Mouse (Mus musculus): ENCODE data around the gene Maco1. TPM values are rescaled to one million over a fixed set of nuclear protein-coding genes. Genes with fewer than 3 reads are reported as not detected.

The Maco1 gene
- polyA plus RNA-seq, 1 experiment from 2014 or later: 21.7 TPM

DNA sequence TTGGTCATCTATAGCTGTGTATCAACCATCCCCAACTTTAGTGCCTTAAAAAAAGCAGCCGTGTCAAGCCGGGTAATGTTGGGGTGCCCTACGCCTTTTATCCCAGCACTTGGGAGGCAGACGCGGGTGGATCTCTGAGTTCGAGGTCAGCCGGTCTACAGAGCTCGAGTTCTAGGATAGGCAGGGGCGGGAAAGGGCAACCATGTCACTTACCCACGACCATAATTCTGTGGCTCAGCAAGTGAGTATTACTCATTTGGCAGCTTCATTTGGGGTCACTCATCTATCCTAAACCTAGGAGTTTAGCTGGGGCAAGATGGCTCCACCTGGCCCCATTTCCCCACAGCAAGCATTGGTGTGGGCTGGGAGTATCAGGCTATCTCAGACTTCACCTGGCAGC is 14.9 kb upstream of the Maco1 start:
- Histone ChIP-seq H3K79me2 (ENCODE audit: inconsistent target) (no peaks in the 10 kb centered on the region), H3K4me3 (ENCODE audit: inconsistent target) (no peak overlapping the region), H3K36me3 (ENCODE audit: inconsistent target) (no peaks in the 10 kb centered on the region), H3K27ac (no peak overlapping the region)
- 90% methylated on average over 10 of the region's 10 CpGs for whole genome bisulfite sequencing (ENCODE audit: missing documents)

DNA sequence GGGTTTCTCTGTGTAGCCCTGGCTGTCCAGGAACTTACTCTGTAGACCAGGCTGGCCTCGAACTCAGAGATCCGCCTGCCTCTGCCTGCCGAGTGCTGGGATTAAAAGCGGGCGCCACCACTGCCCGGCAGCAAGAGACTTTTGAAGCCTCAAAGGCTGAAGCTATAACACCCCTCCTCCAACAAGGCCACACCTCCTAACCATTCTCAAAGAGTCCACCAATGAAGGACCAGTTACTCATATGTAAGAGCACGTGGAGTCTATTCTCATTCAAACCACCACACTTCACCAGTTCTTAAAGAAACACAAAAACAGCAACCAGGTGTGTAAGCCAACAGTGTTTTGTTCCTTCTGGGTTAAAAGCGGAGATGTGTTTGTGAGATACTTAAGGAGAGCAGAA is 14.5 kb upstream of the Maco1 start:
- H3K36me3 ChIP-seq (ENCODE audit: inconsistent target): no peaks in the 10 kb centered on the region
- 89% methylated on average over 8 of the region's 8 CpGs for WGBS (ENCODE audit: missing documents)
- H3K4me3 ChIP-seq (ENCODE audit: inconsistent target): no peak overlapping the region
- H3K79me2 ChIP-seq (ENCODE audit: inconsistent target): no peaks in the 10 kb centered on the region
- H3K27ac ChIP-seq: no peak overlapping the region

- Histone ChIP-seq H3K4me3 (ENCODE audit: inconsistent target) (no peak overlapping the region), H3K79me2 (ENCODE audit: inconsistent target) (no peaks in the 10 kb centered on the region), H3K27ac (no peak overlapping the region), H3K36me3 (ENCODE audit: inconsistent target) (no peaks in the 10 kb centered on the region)
- WGBS (ENCODE audit: missing documents): 93% methylated on average over 8 of the region's 8 CpGs
Observed at GRCm38 (mm10) chr4:134867213-134867612, 14.1 kb upstream of the Maco1 start.

GRCm38 (mm10) chr4:134865789-134866188 is 12.6 kb upstream of the Maco1 start:
- H3K36me3 ChIP-seq (ENCODE audit: inconsistent target): no peaks in the 10 kb centered on the region
- no peak overlapping the region for H3K4me3 ChIP-seq (ENCODE audit: inconsistent target)
- WGBS (ENCODE audit: missing documents): 77% methylated on average over 5 of the region's 5 CpGs
- H3K79me2 ChIP-seq (ENCODE audit: inconsistent target): no peaks in the 10 kb centered on the region
- no peak overlapping the region for H3K27ac ChIP-seq

GRCm38 (mm10) chr4:134865340-134865739 is 12.2 kb upstream of the Maco1 start:
- H3K36me3 ChIP-seq (ENCODE audit: inconsistent target): no peaks in the 10 kb centered on the region
- 84% methylated on average over 6 of the region's 6 CpGs for WGBS (ENCODE audit: missing documents)
- no peaks in the 10 kb centered on the region for H3K79me2 ChIP-seq (ENCODE audit: inconsistent target)
- no peak overlapping the region for H3K27ac ChIP-seq
- no peak overlapping the region for H3K4me3 ChIP-seq (ENCODE audit: inconsistent target)

GRCm38 (mm10) chr4:134863937-134864729 is 11.0 kb upstream of the Maco1 start, which contains the start of gene Rhd:
Gene Rhd, plus strand, starts transcription at chr4:134864536.
- Histone ChIP-seq H3K79me2 (ENCODE audit: inconsistent target) (no peaks in the 10 kb centered on the region), H3K27ac (no peak within 1 kb of the TSS), H3K36me3 (ENCODE audit: inconsistent target) (no peaks in the 10 kb centered on the region), H3K4me3 (ENCODE audit: inconsistent target) (no peak within 1 kb of the TSS)
- 87% methylated on average over 13 of the region's 14 CpGs for WGBS (ENCODE audit: missing documents)

- H3K4me3 ChIP-seq (ENCODE audit: inconsistent target): no peak overlapping the region
- H3K79me2 ChIP-seq (ENCODE audit: inconsistent target): no peaks in the 10 kb centered on the region
- H3K36me3 ChIP-seq (ENCODE audit: inconsistent target): no peaks in the 10 kb centered on the region
- H3K27ac ChIP-seq: no peak overlapping the region
- WGBS (ENCODE audit: missing documents): 88% methylated on average over 7 of the region's 7 CpGs
Observed at GRCm38 (mm10) chr4:134862996-134863395, 9.9 kb upstream of the Maco1 start.

GRCm38 (mm10) chr4:134861884-134862283 is 8.7 kb upstream of the Maco1 start:
- Histone ChIP-seq H3K36me3 (ENCODE audit: inconsistent target) (no peaks in the 10 kb centered on the region), H3K79me2 (ENCODE audit: inconsistent target) (no peaks in the 10 kb centered on the region), H3K4me3 (ENCODE audit: inconsistent target) (no peak overlapping the region), H3K27ac (no peak overlapping the region)
- WGBS (ENCODE audit: missing documents): 78% methylated on average over 6 of the region's 6 CpGs

DNA sequence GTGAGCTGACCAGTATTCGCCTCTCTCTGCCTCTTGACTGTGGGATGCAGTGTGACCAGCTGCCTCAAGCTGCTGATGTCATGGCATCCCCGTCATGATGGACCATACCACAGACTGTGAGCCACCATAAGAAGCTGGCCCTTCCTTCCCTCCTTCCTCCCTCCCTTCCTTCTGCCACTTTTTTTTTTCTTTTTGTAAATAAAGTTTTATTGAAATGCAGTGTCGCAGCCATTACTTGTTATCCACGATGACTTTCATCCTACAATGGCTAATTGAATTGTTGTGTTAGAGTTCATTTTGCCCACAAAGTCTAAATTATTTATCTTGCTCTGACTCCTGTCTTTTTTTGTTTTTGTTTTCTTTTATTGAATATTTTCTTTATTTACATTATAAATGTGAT is 5.3 kb upstream of the Maco1 start:
- H3K79me2 ChIP-seq (ENCODE audit: inconsistent target): no peaks in the 10 kb centered on the region
- no peak overlapping the region for H3K27ac ChIP-seq
- whole genome bisulfite sequencing (ENCODE audit: missing documents): 95% methylated on average over 4 of the region's 4 CpGs
- H3K36me3 ChIP-seq (ENCODE audit: inconsistent target): no peaks in the 10 kb centered on the region
- no peak overlapping the region for H3K4me3 ChIP-seq (ENCODE audit: inconsistent target)

DNA sequence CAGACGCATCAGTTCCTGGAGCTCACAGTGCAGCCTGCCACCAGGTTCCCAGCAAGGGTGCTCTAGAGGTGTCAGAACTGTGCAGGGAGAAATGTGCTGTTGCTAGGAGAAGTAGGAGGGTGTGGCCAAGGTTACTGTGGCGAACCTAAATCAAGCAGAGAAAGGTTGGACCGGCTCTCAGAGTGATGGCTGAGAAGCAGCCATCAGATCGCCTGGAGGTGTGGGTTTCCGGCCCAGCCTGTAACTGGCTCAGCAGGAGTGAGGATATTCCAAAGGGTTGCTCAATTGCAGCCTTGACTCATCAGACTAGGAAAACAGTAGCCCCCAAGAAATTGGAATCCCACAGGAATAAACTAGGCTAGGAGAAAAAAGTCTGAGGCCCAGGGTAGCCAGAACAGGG is 3.4 kb upstream of the Maco1 start:
- H3K36me3 ChIP-seq (ENCODE audit: inconsistent target): no peaks in the 10 kb centered on the region

GRCm38 (mm10) chr4:134856056-134856455 is 2.9 kb upstream of the Maco1 start:
- H3K36me3 ChIP-seq (ENCODE audit: inconsistent target): no peaks in the 10 kb centered on the region
- 85% methylated on average over 5 of the region's 5 CpGs for WGBS (ENCODE audit: missing documents)
- H3K4me3 ChIP-seq (ENCODE audit: inconsistent target): no peak overlapping the region
- peaks cover 12% of the 10 kb centered on the region; the same call in 1 of the 2 replicates for H3K79me2 ChIP-seq (ENCODE audit: inconsistent target)
- no peak overlapping the region for H3K27ac ChIP-seq

More for the DNA sequence above, 3.4 kb upstream of the Maco1 start:
- 92% methylated on average over 5 of the region's 5 CpGs for WGBS (ENCODE audit: missing documents)
- Histone ChIP-seq H3K27ac (no peak overlapping the region), H3K4me3 (ENCODE audit: inconsistent target) (no peak overlapping the region), H3K79me2 (ENCODE audit: inconsistent target) (peaks cover 8% of the 10 kb centered on the region; the same call in 1 of the 2 replicates)

GRCm38 (mm10) chr4:134855371-134855770 is 2.2 kb upstream of the Maco1 start:
- H3K79me2 ChIP-seq (ENCODE audit: inconsistent target): peaks cover 19% of the 10 kb centered on the region
- WGBS (ENCODE audit: missing documents): 97% methylated on average over 3 of the region's 3 CpGs
- H3K27ac ChIP-seq: no peak overlapping the region
- no peak overlapping the region for H3K4me3 ChIP-seq (ENCODE audit: inconsistent target)
- no peaks in the 10 kb centered on the region for H3K36me3 ChIP-seq (ENCODE audit: inconsistent target)

DNA sequence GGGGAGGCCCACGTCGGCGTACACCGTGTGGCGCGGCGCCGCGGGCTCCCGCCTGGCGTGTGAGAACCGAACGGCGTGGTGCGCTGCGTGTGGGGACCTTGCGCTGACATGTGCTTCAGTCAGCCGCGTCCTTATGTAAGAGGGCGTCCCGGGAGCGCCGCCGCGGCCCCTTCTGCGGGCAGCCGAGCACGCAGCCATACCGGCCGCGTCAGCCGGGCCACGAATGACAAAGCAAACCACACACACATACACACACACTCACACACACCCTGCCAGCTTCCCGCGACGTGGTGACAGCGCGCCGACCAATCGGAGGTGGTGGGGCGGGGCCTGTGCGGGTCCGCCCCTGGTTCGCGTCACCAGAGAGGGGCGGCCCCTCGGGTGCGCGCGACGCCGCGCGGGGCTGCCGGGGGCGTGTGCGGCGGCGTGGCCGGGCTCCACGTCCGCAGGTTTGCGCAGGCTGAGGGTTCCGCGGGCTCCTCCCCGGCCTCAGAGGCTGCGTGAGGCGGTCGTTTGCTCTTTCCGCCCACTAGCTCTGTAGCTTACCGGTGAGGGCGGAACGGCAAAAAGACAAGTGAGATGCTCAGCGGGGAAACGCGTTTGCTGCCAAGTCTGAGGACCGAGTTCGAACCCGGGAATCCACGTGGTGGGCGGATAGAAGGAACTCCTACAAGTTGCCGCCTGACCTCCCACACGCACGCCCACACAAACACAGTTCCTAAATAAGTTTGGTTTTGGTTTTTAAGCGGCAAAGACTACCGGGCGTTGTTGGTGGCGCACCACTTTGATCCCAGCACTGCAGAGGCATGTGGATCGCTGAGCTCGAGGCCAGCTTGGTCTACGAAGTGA is 716 bp upstream of the Maco1 start:
- H3K4me3 ChIP-seq (ENCODE audit: inconsistent target): peak overlapping the region; percentile 40
- peaks cover 34% of the 10 kb centered on the region for H3K79me2 ChIP-seq (ENCODE audit: inconsistent target)
- 2% methylated on average over 82 of the region's 91 CpGs for WGBS (ENCODE audit: missing documents)
- no peaks in the 10 kb centered on the region for H3K36me3 ChIP-seq (ENCODE audit: inconsistent target)
- H3K27ac ChIP-seq: peak overlapping the region; percentile 24

DNA sequence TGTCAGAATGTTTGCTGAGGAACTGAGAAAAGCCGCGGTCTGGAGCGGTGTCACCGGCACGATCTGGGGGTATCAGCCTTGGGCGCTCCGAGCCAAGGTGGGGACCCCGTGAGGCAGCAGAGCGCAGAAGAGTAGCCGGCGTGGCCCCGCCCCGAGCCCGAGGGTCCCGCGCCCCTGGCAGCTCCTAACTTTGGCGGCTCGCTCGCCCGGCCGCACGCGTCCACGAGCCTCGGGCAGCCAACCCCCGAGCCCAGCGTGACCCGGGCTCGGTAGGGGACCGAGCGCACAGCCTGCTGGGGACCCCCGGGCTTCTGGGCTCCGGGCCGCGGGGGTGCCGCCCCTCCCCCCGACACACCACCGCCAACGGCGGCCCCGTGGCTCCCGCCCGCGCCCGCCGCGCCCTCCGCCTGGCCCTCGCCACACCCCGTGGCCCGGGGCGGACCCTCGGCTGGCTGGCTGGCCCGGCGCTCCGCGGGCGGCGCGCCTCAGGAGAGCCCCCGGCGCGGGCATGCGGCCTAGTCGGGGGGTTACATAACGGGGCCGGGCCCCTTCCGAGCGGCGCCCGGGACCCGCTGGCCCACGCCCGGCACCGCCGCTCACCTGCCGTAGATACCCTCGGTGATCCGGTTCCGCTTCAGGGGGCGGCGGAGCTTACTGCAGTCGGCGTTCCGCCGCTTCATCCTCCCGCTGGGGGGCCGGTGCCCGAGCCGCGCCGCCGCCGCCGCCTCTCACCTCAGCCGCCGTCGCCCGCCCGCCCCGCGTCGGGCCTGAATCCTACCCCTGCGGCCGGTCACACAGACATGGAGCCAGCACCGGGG is 498 bp downstream of the Maco1 start:
- WGBS (ENCODE audit: missing documents): under 1% methylated on average over 89 of the region's 106 CpGs
- H3K36me3 ChIP-seq (ENCODE audit: inconsistent target): no peaks in the 10 kb centered on the region
- no peak overlapping the region for H3K27ac ChIP-seq

More for the DNA sequence above, 498 bp downstream of the Maco1 start:
- Histone ChIP-seq H3K79me2 (ENCODE audit: inconsistent target) (peaks cover 46% of the 10 kb centered on the region), H3K4me3 (ENCODE audit: inconsistent target) (peak overlapping the region; percentile 33)

Measured in macrophage (primary cell).